Mouse (Mus musculus): ENCODE measurements at regions not wholly inside any gene's neighbourhood (a gene's known extent, or its start where the extent isn't known, plus 50 kb on each side); places are given as distances from the start of the nearest gene placed in this dataset.

DNA sequence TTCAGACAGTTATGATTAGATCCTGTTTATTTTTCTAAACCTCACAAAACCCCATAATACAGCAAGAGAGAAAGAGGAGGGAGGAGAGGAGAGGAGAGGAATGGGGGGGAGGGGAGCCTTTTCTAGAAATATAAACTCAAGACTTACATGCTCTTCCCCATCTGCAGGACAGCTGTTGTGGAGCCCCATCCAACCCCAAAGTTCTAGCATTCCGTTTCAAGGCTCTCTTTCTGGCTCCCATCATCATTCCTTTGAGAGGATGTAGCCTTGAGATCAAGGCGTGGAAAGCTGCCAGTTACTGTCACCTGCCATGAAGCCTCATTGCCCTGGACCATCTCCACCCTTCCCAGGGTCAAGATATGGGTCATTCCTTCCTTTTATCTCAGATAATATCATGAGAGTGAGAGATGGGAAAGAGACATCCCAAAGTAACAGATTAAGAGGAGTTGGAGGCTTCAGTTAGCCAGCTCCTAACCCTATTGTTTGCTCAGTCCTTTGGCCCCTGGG lies 70.8 kb upstream of the Cdon start:
- no peak for TF ChIP-seq CTCF (conservative IDR thresholded peaks at IDR 0.05; ENCODE audit: low read length)
- TF ChIP-seq POU5F1 (IDR thresholded peaks at IDR 0.05; ENCODE audit: borderline replicate concordance, low read length) = no peak

Data from E14TG2a.4 (cell line).